Mouse (Mus musculus): Measurements from ENCODE around the gene Acy3. TPM values are rescaled to one million over a fixed set of nuclear protein-coding genes. Genes with fewer than 3 reads are reported as not detected.

Acy3 gene
- polyA plus RNA-seq, 1 experiment from 2014 or later = 1.4 TPM

DNA sequence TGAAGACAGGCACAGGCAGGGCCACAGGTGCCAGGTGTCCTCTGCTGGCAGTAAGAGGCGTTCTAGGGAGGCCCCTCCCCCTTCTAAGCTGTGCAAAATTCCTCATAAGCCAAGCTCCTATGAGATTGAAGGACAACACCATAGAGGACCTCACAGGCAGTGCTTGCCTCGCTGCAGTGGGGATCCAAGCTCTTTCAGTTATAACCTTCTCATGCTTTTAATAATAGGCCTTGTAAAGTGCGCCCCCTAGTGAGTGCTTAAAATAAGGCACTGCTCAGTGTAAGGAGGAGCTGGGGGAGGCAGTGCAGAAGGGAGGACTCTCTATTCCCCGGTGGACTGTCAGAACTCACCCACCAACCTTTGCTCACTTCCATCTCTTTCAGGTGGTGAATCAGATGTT, 6.1 kb upstream of the Acy3 start:
- peak; percentile 65 for ATAC-seq
- Histone ChIP-seq H3K27me3 (no peaks in the 10 kb centered on the region), H3K36me3 (ENCODE audit: poor library complexity, severe bottlenecking) (no peaks in the 10 kb centered on the region), H3K4me1 (0 out of 2 replicates have a peak, but pooled peaks cover 4% of the 10 kb centered on the region), H3K9ac (no peak overlapping the region), H3K27ac (no peak overlapping the region), H3K4me2 (no peak overlapping the region), H3K4me3 (no peak overlapping the region), H3K9me3 (replicated peaks) (no peaks in the 10 kb centered on the region)
- 14% methylated on average over 4 of the region's 4 CpGs for WGBS

GRCm38 (mm10) chr19:3980917-3981316, 5.5 kb upstream of the Acy3 start:
- H3K4me1 ChIP-seq = 0 out of 2 replicates have a peak, but pooled peaks cover 4% of the 10 kb centered on the region
- no peak overlapping the region for H3K9ac ChIP-seq
- H3K4me3 ChIP-seq = no peak overlapping the region
- H3K9me3 ChIP-seq (replicated peaks) = no peaks in the 10 kb centered on the region
- ATAC-seq = no peak
- 86% methylated on average over 9 of the region's 9 CpGs for WGBS
- no peaks in the 10 kb centered on the region for H3K36me3 ChIP-seq (ENCODE audit: poor library complexity, severe bottlenecking)
- no peak overlapping the region for H3K27ac ChIP-seq
- H3K27me3 ChIP-seq = no peaks in the 10 kb centered on the region
- H3K4me2 ChIP-seq = no peak overlapping the region

DNA sequence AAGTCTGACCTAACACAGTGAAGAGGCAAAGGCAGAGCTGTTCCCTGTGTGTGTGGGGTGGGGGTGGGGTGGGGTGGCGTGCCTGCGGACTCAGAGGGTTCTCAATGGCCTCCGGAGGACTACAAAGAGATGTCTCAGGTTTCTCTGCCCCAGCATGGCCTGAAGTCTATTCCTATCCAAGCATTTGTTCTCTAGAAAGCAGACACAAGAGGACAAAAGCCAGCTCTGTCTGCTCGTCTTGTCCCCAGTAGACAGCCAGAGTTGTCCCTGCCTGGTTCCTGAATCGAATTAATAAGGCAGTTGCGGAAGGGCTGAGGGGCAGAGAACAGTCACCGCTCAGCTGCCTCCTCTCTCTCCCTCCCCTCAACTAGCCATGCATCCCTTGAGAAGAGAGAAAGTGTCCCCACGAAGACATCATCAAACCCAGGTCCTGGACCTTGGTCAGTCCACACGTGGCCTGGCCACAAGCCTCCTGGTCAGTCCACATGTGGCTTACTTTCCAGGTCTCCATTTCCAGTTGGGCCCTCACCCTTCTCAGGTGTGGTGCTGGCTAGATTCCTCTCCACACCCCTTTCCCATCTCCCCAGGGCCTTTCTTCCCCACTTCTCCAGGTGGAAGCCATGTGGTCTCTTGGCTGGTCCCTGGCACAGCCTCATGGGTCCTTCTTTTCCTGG, 2.7 kb upstream of the Acy3 start:
- H3K4me1 ChIP-seq = peaks cover 11% of the 10 kb centered on the region; the same call in 1 of the 2 replicates
- no peak overlapping the region for H3K4me2 ChIP-seq
- no peaks in the 10 kb centered on the region for H3K27me3 ChIP-seq
- 30% methylated on average over 9 of the region's 9 CpGs for WGBS
- ATAC-seq = no peak
- peaks cover 2% of the 10 kb centered on the region for H3K9me3 ChIP-seq (replicated peaks)
- no peaks in the 10 kb centered on the region for H3K36me3 ChIP-seq (ENCODE audit: poor library complexity, severe bottlenecking)
- H3K4me3 ChIP-seq = no peak overlapping the region
- no peak overlapping the region for H3K27ac ChIP-seq
- no peak overlapping the region for H3K9ac ChIP-seq

- Histone ChIP-seq H3K4me3 (no peak overlapping the region), H3K9me3 (replicated peaks) (peaks cover 5% of the 10 kb centered on the region), H3K27ac (no peak overlapping the region), H3K4me2 (no peak overlapping the region), H3K36me3 (ENCODE audit: poor library complexity, severe bottlenecking) (no peaks in the 10 kb centered on the region), H3K4me1 (peaks cover 11% of the 10 kb centered on the region; the same call in 1 of the 2 replicates), H3K27me3 (no peaks in the 10 kb centered on the region), H3K9ac (no peak overlapping the region)
- no peak for ATAC-seq
- 25% methylated on average over 8 of the region's 8 CpGs for WGBS
Observed at GRCm38 (mm10) chr19:3985261-3985681, 1.1 kb upstream of the Acy3 start.

- WGBS = 87% methylated on average over 14 of the region's 14 CpGs
Observed at GRCm38 (mm10) chr19:3988066-3988465, 1.7 kb downstream of the Acy3 start.

DNA sequence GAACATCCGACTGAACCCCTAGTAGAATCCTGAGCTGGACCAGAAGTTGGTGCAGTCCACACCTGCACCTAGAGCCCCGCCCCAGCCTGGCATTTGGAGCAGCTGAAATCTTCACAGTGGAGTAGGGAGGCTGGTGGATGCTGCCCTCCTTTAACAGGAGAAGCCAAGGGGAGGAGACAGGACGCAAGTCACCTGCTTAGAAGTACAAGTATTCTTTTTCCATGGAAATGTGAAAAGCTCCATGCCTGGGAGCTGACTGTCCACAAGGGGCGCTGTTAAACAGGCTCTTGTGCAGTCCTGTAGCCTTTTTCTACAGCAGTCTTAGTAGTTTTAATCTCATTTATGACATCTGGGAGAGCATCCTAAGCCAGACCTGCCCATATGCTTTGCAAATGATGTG, 2.4 kb downstream of the Acy3 start:
- 85% methylated on average over 4 of the region's 4 CpGs for WGBS
- ATAC-seq = no peak
- Histone ChIP-seq H3K36me3 (ENCODE audit: poor library complexity, severe bottlenecking) (no peaks in the 10 kb centered on the region), H3K4me1 (peaks cover 11% of the 10 kb centered on the region; the same call in 1 of the 2 replicates), H3K4me2 (no peak overlapping the region), H3K27me3 (0 out of 2 replicates have a peak, but pooled peaks cover 2% of the 10 kb centered on the region), H3K9me3 (replicated peaks) (peaks cover 5% of the 10 kb centered on the region), H3K4me3 (no peak overlapping the region), H3K27ac (no peak overlapping the region), H3K9ac (no peak overlapping the region)

More at GRCm38 (mm10) chr19:3988066-3988465, 1.7 kb downstream of the Acy3 start:
- Histone ChIP-seq H3K9me3 (replicated peaks) (peaks cover 5% of the 10 kb centered on the region), H3K36me3 (ENCODE audit: poor library complexity, severe bottlenecking) (no peaks in the 10 kb centered on the region), H3K4me2 (no peak overlapping the region), H3K27me3 (0 out of 2 replicates have a peak, but pooled peaks cover 2% of the 10 kb centered on the region), H3K27ac (no peak overlapping the region), H3K4me3 (no peak overlapping the region), H3K4me1 (peaks cover 11% of the 10 kb centered on the region; the same call in 1 of the 2 replicates), H3K9ac (no peak overlapping the region)
- ATAC-seq = no peak

- peaks cover 5% of the 10 kb centered on the region for H3K9me3 ChIP-seq (replicated peaks)
- no peaks in the 10 kb centered on the region for H3K36me3 ChIP-seq (ENCODE audit: poor library complexity, severe bottlenecking)
- no peak overlapping the region for H3K4me2 ChIP-seq
- H3K27me3 ChIP-seq = 0 out of 2 replicates have a peak, but pooled peaks cover 2% of the 10 kb centered on the region
- no peak overlapping the region for H3K27ac ChIP-seq
- no peak for ATAC-seq
- H3K9ac ChIP-seq = no peak overlapping the region
- no peak overlapping the region for H3K4me3 ChIP-seq
- H3K4me1 ChIP-seq = peaks cover 7% of the 10 kb centered on the region; the same call in 1 of the 2 replicates
- WGBS = 74% methylated on average over 6 of the region's 6 CpGs
Observed at GRCm38 (mm10) chr19:3990804-3991203, 4.4 kb downstream of the Acy3 start.

DNA sequence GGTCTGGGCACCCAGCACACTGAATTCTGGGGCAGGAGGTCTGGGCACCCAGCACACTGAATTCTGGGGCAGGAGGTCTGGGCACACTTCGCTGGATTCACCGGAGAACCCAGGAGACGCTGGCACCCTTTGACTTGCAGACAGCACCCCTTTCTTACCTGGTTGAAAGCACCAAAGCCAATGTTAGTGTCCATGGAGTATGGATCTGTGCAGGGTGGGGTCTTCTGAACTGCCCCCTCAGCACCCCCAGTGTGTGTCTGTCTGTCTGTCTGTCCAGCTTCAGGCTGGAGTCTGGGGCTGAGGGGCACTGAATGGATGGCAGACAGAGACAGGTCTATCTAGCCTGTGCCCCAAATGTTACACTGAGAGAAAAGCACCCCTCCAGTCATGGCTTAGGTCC, 5.2 kb downstream of the Acy3 start:
- Histone ChIP-seq H3K27ac (no peak overlapping the region), H3K4me1 (peaks cover 2% of the 10 kb centered on the region; the same call in 1 of the 2 replicates), H3K36me3 (ENCODE audit: poor library complexity, severe bottlenecking) (no peaks in the 10 kb centered on the region), H3K9me3 (replicated peaks) (peaks cover 5% of the 10 kb centered on the region), H3K4me2 (no peak overlapping the region), H3K27me3 (0 out of 2 replicates have a peak, but pooled peaks cover 2% of the 10 kb centered on the region), H3K9ac (no peak overlapping the region), H3K4me3 (no peak overlapping the region)
- no peak for ATAC-seq
- 94% methylated on average over 3 of the region's 3 CpGs for WGBS

- H3K9me3 ChIP-seq (replicated peaks) = peaks cover 5% of the 10 kb centered on the region
- ATAC-seq = no peak
- H3K4me1 ChIP-seq = no peaks in the 10 kb centered on the region
- H3K27ac ChIP-seq = no peak overlapping the region
- 73% methylated on average over 3 of the region's 3 CpGs for WGBS
- H3K27me3 ChIP-seq = 0 out of 2 replicates have a peak, but pooled peaks cover 2% of the 10 kb centered on the region
- no peak overlapping the region for H3K9ac ChIP-seq
- no peaks in the 10 kb centered on the region for H3K36me3 ChIP-seq (ENCODE audit: poor library complexity, severe bottlenecking)
- H3K4me3 ChIP-seq = no peak overlapping the region
- no peak overlapping the region for H3K4me2 ChIP-seq
Observed at GRCm38 (mm10) chr19:3991966-3992365, 5.6 kb downstream of the Acy3 start.

DNA sequence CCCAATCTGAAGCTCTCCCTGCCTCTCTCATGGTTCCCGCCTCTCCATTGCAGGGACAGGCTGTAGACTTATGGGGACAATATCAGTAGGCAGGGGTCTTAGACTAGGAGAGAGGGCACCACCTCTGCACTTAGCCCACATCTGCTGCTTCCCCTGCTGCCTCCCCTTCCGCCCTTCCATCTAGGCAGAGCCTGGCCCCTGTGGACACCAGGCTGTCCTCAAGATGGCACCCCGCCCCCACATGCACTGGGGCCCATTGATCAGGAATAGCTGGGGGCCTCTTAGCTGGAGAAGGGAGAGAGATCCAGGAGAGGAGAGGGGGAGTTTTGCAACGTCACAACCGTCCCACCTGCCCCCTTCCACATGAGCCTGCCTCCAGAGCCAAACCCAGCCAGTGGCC, 6.0 kb downstream of the Acy3 start, which contains the start of gene Tbx10:
Gene Tbx10 (plus strand): TSS at position 337 of the 400 bp plus-strand sequence.
- ATAC-seq = no peak
- WGBS = 64% methylated on average over 5 of the region's 5 CpGs
- H3K27ac ChIP-seq = no peak within 1 kb of the TSS

GRCm38 (mm10) chr19:3994932-3995331, 8.6 kb downstream of the Acy3 start:
- Histone ChIP-seq H3K9ac (no peak overlapping the region), H3K4me2 (no peak overlapping the region), H3K4me1 (peaks cover 6% of the 10 kb centered on the region), H3K9me3 (replicated peaks) (no peaks in the 10 kb centered on the region), H3K36me3 (ENCODE audit: poor library complexity, severe bottlenecking) (no peaks in the 10 kb centered on the region), H3K4me3 (no peak overlapping the region), H3K27ac (no peak overlapping the region), H3K27me3 (0 out of 2 replicates have a peak, but pooled peaks cover 10% of the 10 kb centered on the region)
- 78% methylated on average over 6 of the region's 6 CpGs for WGBS
- no peak for ATAC-seq

More for the DNA sequence above, 6.0 kb downstream of the Acy3 start, which contains the start of gene Tbx10:
- Histone ChIP-seq H3K4me3 (no peak within 1 kb of the TSS), H3K9ac (no peak within 1 kb of the TSS), H3K4me2 (no peak within 1 kb of the TSS), H3K9me3 (replicated peaks) (peaks cover 5% of the 10 kb centered on the region), H3K27me3 (0 out of 2 replicates have a peak, but pooled peaks cover 2% of the 10 kb centered on the region), H3K36me3 (ENCODE audit: poor library complexity, severe bottlenecking) (no peaks in the 10 kb centered on the region), H3K4me1 (no peaks in the 10 kb centered on the region)

- ATAC-seq = no peak
- Histone ChIP-seq H3K27ac (no peak overlapping the region), H3K4me2 (no peak overlapping the region), H3K9ac (no peak overlapping the region), H3K27me3 (0 out of 2 replicates have a peak, but pooled peaks cover 10% of the 10 kb centered on the region), H3K9me3 (replicated peaks) (no peaks in the 10 kb centered on the region), H3K4me1 (peaks cover 7% of the 10 kb centered on the region), H3K4me3 (no peak overlapping the region), H3K36me3 (ENCODE audit: poor library complexity, severe bottlenecking) (no peaks in the 10 kb centered on the region)
- 92% methylated on average over 3 of the region's 3 CpGs for WGBS
Observed at GRCm38 (mm10) chr19:3995505-3995904, 9.1 kb downstream of the Acy3 start.

Data from forebrain, embryonic 13.5 days (tissue).